Mouse (Mus musculus) intestine, embryonic 16.5 days (tissue): Measurements from ENCODE around the gene Col8a2. TPM values are rescaled to one million over a fixed set of nuclear protein-coding genes. Genes with fewer than 3 reads are reported as not detected.

Experiments
- ATAC-seq: fragments of 200-750 bp; cut with Nextera tagmentation; 2 replicates; pipeline ENCODE4 v1.8.0; 2017; ENCODE audit warnings: moderate TSS enrichment, moderate library complexity
- H3K27ac ChIP-seq: fragments of 300-500 bp; sonication (generic); 2 replicates; pipeline ENCODE4 v1.5.1; 2014; ENCODE audit warnings: mild to moderate bottlenecking, low read length
- H3K27me3 ChIP-seq: fragments of 300-500 bp; sonication (generic); replicated peaks from 2 replicates; pipeline ENCODE4 v1.6.1; 2014; ENCODE audit warnings: low read length, control low read depth, mixed read lengths; ENCODE audit not compliant: control insufficient read depth, insufficient read depth
- H3K36me3 ChIP-seq: fragments of 300-500 bp; sonication (generic); 2 replicates; pipeline ENCODE4 v1.6.1; 2014; ENCODE audit warnings: low read length, control low read depth; ENCODE audit not compliant: control insufficient read depth, insufficient read depth
- H3K4me1 ChIP-seq: fragments of 300-500 bp; sonication (generic); 2 replicates; pipeline ENCODE4 v1.6.1; 2014; ENCODE audit warnings: low read length, control low read depth, mixed read lengths; ENCODE audit not compliant: control insufficient read depth, insufficient read depth
- H3K4me2 ChIP-seq: fragments of 300-500 bp; sonication (generic); 2 replicates; pipeline ENCODE4 v1.6.1; 2014; ENCODE audit warnings: low read depth, low read length, control low read depth
- H3K4me3 ChIP-seq: fragments of 300-500 bp; sonication (generic); 2 replicates; pipeline ENCODE4 v1.5.1; 2014; ENCODE audit warnings: mild to moderate bottlenecking, low read length
- H3K9ac ChIP-seq: fragments of 300-500 bp; sonication (generic); 2 replicates; pipeline ENCODE4 v1.6.1; 2014; ENCODE audit warnings: low read depth, low read length
- H3K9me3 ChIP-seq: fragments of 300-500 bp; sonication (generic); 2 replicates; pipeline ENCODE4 v1.6.1; 2016; ENCODE audit warnings: low read length, control low read depth; ENCODE audit not compliant: control insufficient read depth
- WGBS: fragments of 180-500 bp; shearing (Covaris S2); extraction: QIAGEN DNeasy Blood & Tissue Kit; methylation state at CpG from one replicate; pipeline ENCODE4 v1.1.7; 2014; 5-methylcytosine and 5-hydroxymethylcytosine counted together
- polyA plus RNA-seq: library from polyadenylated mRNA; unstranded; fragments of >200 nt; fragmentation: Nextera tagmentation; extraction: Ambion mirVana; gene quantifications from 2 replicates; pipeline ENCODE4 v1.2.1, GENCODE M21; 2015

Gene Col8a2
- polyA plus RNA-seq, 1 experiment from 2014 or later: 3.5 TPM

- Histone ChIP-seq H3K9me3 (no peaks in the 10 kb centered on the region), H3K27ac (peak overlapping the region; percentile 88), H3K4me1 (peaks cover 53% of the 10 kb centered on the region), H3K36me3 (no peaks in the 10 kb centered on the region), H3K9ac (peak overlapping the region; percentile 43), H3K4me2 (peak overlapping the region; percentile 29), H3K4me3 (peak overlapping the region; percentile 14; the same call in 1 of the 2 replicates), H3K27me3 (no peaks in the 10 kb centered on the region)
- WGBS: 6% methylated on average over 15 of the region's 15 CpGs
- ATAC-seq: no peak
Observed at GRCm38 (mm10) chr4:126259523-126260160, 27.0 kb upstream of the Col8a2 start.

- no peak overlapping the region for H3K4me3 ChIP-seq
- no peaks in the 10 kb centered on the region for H3K9me3 ChIP-seq
- H3K27me3 ChIP-seq: no peaks in the 10 kb centered on the region
- WGBS: 5% methylated on average over 10 of the region's 10 CpGs
- H3K27ac ChIP-seq: peak overlapping the region; percentile 88
- peaks cover 46% of the 10 kb centered on the region for H3K4me1 ChIP-seq
- H3K4me2 ChIP-seq: peak overlapping the region; percentile 29
- peak overlapping the region; percentile 43 for H3K9ac ChIP-seq
- peak; percentile 32 for ATAC-seq
- no peaks in the 10 kb centered on the region for H3K36me3 ChIP-seq
Observed at GRCm38 (mm10) chr4:126260520-126261201, 25.9 kb upstream of the Col8a2 start.

GRCm38 (mm10) chr4:126261266-126261665, 25.3 kb upstream of the Col8a2 start:
- Histone ChIP-seq H3K36me3 (no peaks in the 10 kb centered on the region), H3K4me3 (no peak overlapping the region), H3K4me2 (peak overlapping the region; percentile 29), H3K27ac (peak overlapping the region; percentile 88), H3K4me1 (peaks cover 46% of the 10 kb centered on the region), H3K27me3 (no peaks in the 10 kb centered on the region), H3K9ac (peak overlapping the region; percentile 43; the same call in 1 of the 2 replicates), H3K9me3 (no peaks in the 10 kb centered on the region)
- ATAC-seq: no peak
- WGBS: 77% methylated on average over 6 of the region's 6 CpGs

GRCm38 (mm10) chr4:126261675-126262074, 24.9 kb upstream of the Col8a2 start:
- 47% methylated on average over 7 of the region's 7 CpGs for WGBS
- H3K9me3 ChIP-seq: no peaks in the 10 kb centered on the region
- H3K36me3 ChIP-seq: no peaks in the 10 kb centered on the region
- H3K4me1 ChIP-seq: peaks cover 46% of the 10 kb centered on the region
- H3K9ac ChIP-seq: peak overlapping the region; percentile 36; the same call in 1 of the 2 replicates
- H3K27me3 ChIP-seq: no peaks in the 10 kb centered on the region
- H3K4me3 ChIP-seq: no peak overlapping the region
- H3K4me2 ChIP-seq: peak overlapping the region; percentile 4; the same call in 1 of the 2 replicates
- ATAC-seq: 0 out of 2 replicates have a peak, but pooled peaks have one; percentile 1
- peak overlapping the region; percentile 23; the same call in 1 of the 2 replicates for H3K27ac ChIP-seq

- ATAC-seq: peak; percentile 94
- Histone ChIP-seq H3K4me2 (peak within 1 kb of the TSS; percentile 83), H3K4me1 (peaks cover 41% of the 10 kb centered on the region), H3K27me3 (no peaks in the 10 kb centered on the region), H3K4me3 (peak within 1 kb of the TSS; percentile 84), H3K27ac (peak within 1 kb of the TSS; percentile 34), H3K36me3 (no peaks in the 10 kb centered on the region), H3K9me3 (no peaks in the 10 kb centered on the region), H3K9ac (peak within 1 kb of the TSS; percentile 88)
- under 1% methylated on average over 46 of the region's 46 CpGs for WGBS
Observed at GRCm38 (mm10) chr4:126262119-126262807, 24.3 kb upstream of the Col8a2 start, which contains the start of gene Trappc3. Trappc3 (plus strand) TSS chr4:126262325.

GRCm38 (mm10) chr4:126269292-126269691, 17.3 kb upstream of the Col8a2 start:
- Histone ChIP-seq H3K9me3 (no peaks in the 10 kb centered on the region), H3K36me3 (peaks cover 9% of the 10 kb centered on the region; the same call in 1 of the 2 replicates), H3K4me2 (no peak overlapping the region), H3K27ac (no peak overlapping the region), H3K4me1 (no peaks in the 10 kb centered on the region), H3K9ac (no peak overlapping the region), H3K27me3 (no peaks in the 10 kb centered on the region), H3K4me3 (no peak overlapping the region)
- no peak for ATAC-seq
- 64% methylated on average over 3 of the region's 3 CpGs for WGBS

- WGBS: 79% methylated on average over 13 of the region's 13 CpGs
- Histone ChIP-seq H3K27ac (no peak overlapping the region), H3K4me1 (no peaks in the 10 kb centered on the region), H3K27me3 (no peaks in the 10 kb centered on the region), H3K9me3 (no peaks in the 10 kb centered on the region), H3K4me3 (no peak overlapping the region), H3K36me3 (peaks cover 9% of the 10 kb centered on the region; the same call in 1 of the 2 replicates), H3K9ac (no peak overlapping the region), H3K4me2 (no peak overlapping the region)
- ATAC-seq: no peak
Observed at GRCm38 (mm10) chr4:126273753-126274152, 12.8 kb upstream of the Col8a2 start.

GRCm38 (mm10) chr4:126275081-126275480, 11.5 kb upstream of the Col8a2 start:
- no peaks in the 10 kb centered on the region for H3K27me3 ChIP-seq
- no peak overlapping the region for H3K27ac ChIP-seq
- no peaks in the 10 kb centered on the region for H3K4me1 ChIP-seq
- H3K4me2 ChIP-seq: no peak overlapping the region
- no peaks in the 10 kb centered on the region for H3K9me3 ChIP-seq
- H3K9ac ChIP-seq: no peak overlapping the region
- WGBS: 87% methylated on average over 4 of the region's 4 CpGs
- H3K4me3 ChIP-seq: no peak overlapping the region
- ATAC-seq: no peak
- peaks cover 9% of the 10 kb centered on the region; the same call in 1 of the 2 replicates for H3K36me3 ChIP-seq

GRCm38 (mm10) chr4:126275681-126276131, 10.9 kb upstream of the Col8a2 start:
- Histone ChIP-seq H3K9me3 (no peaks in the 10 kb centered on the region), H3K4me1 (no peaks in the 10 kb centered on the region), H3K27ac (no peak overlapping the region), H3K36me3 (peaks cover 9% of the 10 kb centered on the region; the same call in 1 of the 2 replicates), H3K27me3 (peaks cover 3% of the 10 kb centered on the region; the same call in 1 of the 2 replicates), H3K9ac (no peak overlapping the region), H3K4me3 (no peak overlapping the region), H3K4me2 (no peak overlapping the region)
- ATAC-seq: 0 out of 2 replicates have a peak, but pooled peaks have one; percentile 37
- 73% methylated on average over 13 of the region's 13 CpGs for WGBS
